Mouse (Mus musculus): Measurements from ENCODE around the gene Podn. TPM values are rescaled to one million over a fixed set of nuclear protein-coding genes. Genes with fewer than 3 reads are reported as not detected.

Gene Podn
- polyA plus RNA-seq, 2 experiments = 0.25 to 0.66 TPM

DNA sequence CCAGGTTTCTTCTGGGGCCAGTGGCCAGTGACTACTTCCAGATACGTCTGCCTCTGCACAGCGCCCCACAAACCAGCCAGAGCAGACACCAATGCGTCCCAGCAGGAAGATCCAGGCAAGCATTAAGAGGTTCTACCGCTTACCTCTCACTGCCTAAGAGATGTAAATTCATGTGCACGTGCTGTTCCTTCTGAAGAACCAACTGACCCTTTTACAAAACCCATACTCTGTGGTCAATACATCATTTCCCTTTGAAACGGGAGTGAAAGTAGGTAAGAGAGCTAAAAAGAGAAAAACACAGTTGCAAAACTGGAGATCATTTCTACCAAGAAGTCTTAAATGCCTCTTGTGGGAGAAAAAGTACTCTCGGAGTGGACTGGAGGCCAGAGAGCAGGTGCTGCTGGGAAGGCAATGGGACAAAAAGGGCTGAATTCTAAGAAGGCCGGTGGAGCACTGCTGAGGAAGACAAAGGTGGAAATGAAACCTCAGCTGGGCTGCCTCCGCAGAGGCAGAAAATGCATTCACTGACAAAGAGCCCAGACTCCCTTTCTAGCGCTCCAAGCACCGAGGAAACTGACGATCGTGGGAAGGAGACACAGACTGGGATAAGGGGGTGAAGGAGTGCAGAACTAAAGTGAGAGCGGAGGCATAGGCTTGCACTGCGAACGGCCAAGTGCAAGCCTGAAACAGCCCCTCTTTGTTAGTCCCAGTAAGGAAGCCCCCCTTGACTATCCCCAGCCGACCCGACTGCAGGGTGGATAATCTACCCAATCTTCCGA is 36.5 kb downstream of the Podn start:
- H3K9ac ChIP-seq (replicated peaks) = no peak overlapping the region
- no peak for TF ChIP-seq EP300 (IDR thresholded peaks at IDR 0.05; ENCODE audit: low read depth)
- no peak for TF ChIP-seq CTCF (IDR thresholded peaks at IDR 0.05; ENCODE audit: low read depth)
- no peaks in the 10 kb centered on the region for H3K27me3 ChIP-seq (ENCODE audit: control insufficient read depth, insufficient read depth, low read length)
- H3K4me1 ChIP-seq (replicated peaks; ENCODE audit: control insufficient read depth in 2 of 2, insufficient read depth in 2 of 2, low read length in 1 of 2) = no peaks in the 10 kb centered on the region
- H3K9me3 ChIP-seq (ENCODE audit: control insufficient read depth, low read length) = no peaks in the 10 kb centered on the region
- H3K36me3 ChIP-seq (replicated peaks; ENCODE audit: control insufficient read depth, insufficient read depth, low read depth) = peaks cover 13% of the 10 kb centered on the region
- no peak overlapping the region for H3K4me3 ChIP-seq (ENCODE audit: insufficient read depth in 1 of 2, low read depth in 2 of 2, low read length in 2 of 2)
- 85% methylated on average over 19 of the region's 19 CpGs for WGBS (ENCODE audit: insufficient replicate concordance)
- H3K4me2 ChIP-seq (ENCODE audit: low read depth) = no peak overlapping the region
- DNase-seq (ENCODE audit: low read depth in 3 of 3, low spot score in 3 of 3) = no peak
- no peak for ATAC-seq (ENCODE audit: insufficient read depth)
- H3K27ac ChIP-seq = no peak overlapping the region

DNA sequence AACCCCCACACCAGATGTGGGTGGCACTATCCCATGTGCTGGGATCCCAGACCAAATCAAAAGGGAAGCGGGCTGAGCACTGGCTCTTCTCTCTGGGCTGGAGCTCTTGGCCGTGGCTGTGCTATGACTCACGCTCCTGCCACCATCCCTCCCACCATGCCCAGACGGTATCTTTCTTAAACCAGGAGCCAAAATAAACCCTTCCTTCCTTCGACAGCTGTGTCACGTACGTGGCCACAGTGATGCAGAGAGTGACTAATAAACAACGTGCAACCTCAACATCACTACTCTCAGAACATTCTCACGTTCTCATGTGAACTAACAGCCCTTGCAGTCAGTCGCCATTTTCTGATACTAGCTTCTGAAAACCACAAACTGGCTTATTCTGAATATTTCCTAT is 38.1 kb downstream of the Podn start:
- peaks cover 12% of the 10 kb centered on the region for H3K36me3 ChIP-seq (replicated peaks; ENCODE audit: control insufficient read depth, insufficient read depth, low read depth)
- DNase-seq (ENCODE audit: low read depth in 3 of 3, low spot score in 3 of 3) = no peak
- no peak for TF ChIP-seq CTCF (IDR thresholded peaks at IDR 0.05; ENCODE audit: low read depth)
- no peak for TF ChIP-seq EP300 (IDR thresholded peaks at IDR 0.05; ENCODE audit: low read depth)

DNA sequence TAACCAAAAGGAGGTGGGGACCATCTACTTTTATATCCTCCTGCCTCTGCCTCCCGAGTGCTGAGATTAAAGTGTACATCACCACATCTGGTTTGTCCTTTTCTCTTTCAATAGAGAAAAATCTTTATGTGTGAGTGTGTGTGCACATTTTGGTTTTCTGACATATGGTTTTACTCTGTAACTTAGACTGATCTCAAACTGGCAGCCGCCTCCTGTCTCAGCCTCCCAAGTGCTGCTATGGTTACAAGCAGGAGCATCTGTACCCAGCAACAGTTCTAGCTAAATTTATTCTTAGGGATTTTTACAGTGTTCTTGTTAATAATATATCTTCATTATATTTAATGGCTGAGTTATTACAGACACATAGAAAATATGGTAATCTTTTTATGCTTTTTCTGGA is 39.0 kb downstream of the Podn start:
- Histone ChIP-seq H3K27me3 (ENCODE audit: control insufficient read depth, insufficient read depth, low read length) (no peaks in the 10 kb centered on the region), H3K27ac (no peak overlapping the region), H3K36me3 (replicated peaks; ENCODE audit: control insufficient read depth, insufficient read depth, low read depth) (peaks cover 12% of the 10 kb centered on the region), H3K9me3 (ENCODE audit: control insufficient read depth, low read length) (no peaks in the 10 kb centered on the region), H3K4me1 (replicated peaks; ENCODE audit: control insufficient read depth in 2 of 2, insufficient read depth in 2 of 2, low read length in 1 of 2) (no peaks in the 10 kb centered on the region), H3K9ac (replicated peaks) (no peak overlapping the region), H3K4me3 (ENCODE audit: insufficient read depth in 1 of 2, low read depth in 2 of 2, low read length in 2 of 2) (no peak overlapping the region), H3K4me2 (ENCODE audit: low read depth) (no peak overlapping the region)
- TF ChIP-seq EP300 (IDR thresholded peaks at IDR 0.05; ENCODE audit: low read depth) (no peak), CTCF (IDR thresholded peaks at IDR 0.05; ENCODE audit: low read depth) (no peak)
- WGBS (ENCODE audit: insufficient replicate concordance) = 82% methylated on average over 2 of the region's 2 CpGs
- DNase-seq (ENCODE audit: low read depth in 3 of 3, low spot score in 3 of 3) = no peak
- no peak for ATAC-seq (ENCODE audit: insufficient read depth)

More for the DNA sequence above, 38.1 kb downstream of the Podn start:
- Histone ChIP-seq H3K4me1 (replicated peaks; ENCODE audit: control insufficient read depth in 2 of 2, insufficient read depth in 2 of 2, low read length in 1 of 2) (no peaks in the 10 kb centered on the region), H3K4me2 (ENCODE audit: low read depth) (no peak overlapping the region), H3K4me3 (ENCODE audit: insufficient read depth in 1 of 2, low read depth in 2 of 2, low read length in 2 of 2) (no peak overlapping the region), H3K27me3 (ENCODE audit: control insufficient read depth, insufficient read depth, low read length) (no peaks in the 10 kb centered on the region), H3K27ac (no peak overlapping the region), H3K9me3 (ENCODE audit: control insufficient read depth, low read length) (no peaks in the 10 kb centered on the region), H3K9ac (replicated peaks) (no peak overlapping the region)
- no peak for ATAC-seq (ENCODE audit: insufficient read depth)
- whole genome bisulfite sequencing (ENCODE audit: insufficient replicate concordance) = 62% methylated on average over 10 of the region's 10 CpGs

DNA sequence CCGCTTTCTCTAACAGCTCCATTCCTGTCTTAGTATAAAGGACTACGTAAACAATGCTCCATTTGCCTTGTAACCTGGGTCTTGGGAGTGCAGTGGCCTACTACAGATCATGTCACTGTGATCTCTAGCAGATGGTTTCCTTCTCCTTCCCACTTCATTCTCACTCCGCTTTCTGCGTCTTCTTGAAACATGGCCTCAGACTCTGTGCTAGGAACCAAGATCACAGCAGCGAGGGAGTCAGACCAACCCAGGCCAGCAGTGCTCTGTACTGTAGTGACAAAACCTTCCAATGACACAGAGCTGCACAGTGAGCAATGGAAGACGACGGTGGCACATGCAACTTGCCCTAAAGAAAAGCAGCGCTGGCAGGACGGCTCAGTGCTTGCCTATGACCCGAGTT is 40.4 kb downstream of the Podn start:
- ATAC-seq (ENCODE audit: insufficient read depth) = no peak
- Histone ChIP-seq H3K4me1 (replicated peaks; ENCODE audit: control insufficient read depth in 2 of 2, insufficient read depth in 2 of 2, low read length in 1 of 2) (no peaks in the 10 kb centered on the region), H3K9me3 (ENCODE audit: control insufficient read depth, low read length) (no peaks in the 10 kb centered on the region), H3K27me3 (ENCODE audit: control insufficient read depth, insufficient read depth, low read length) (no peaks in the 10 kb centered on the region), H3K4me3 (ENCODE audit: insufficient read depth in 1 of 2, low read depth in 2 of 2, low read length in 2 of 2) (no peak overlapping the region), H3K4me2 (ENCODE audit: low read depth) (no peak overlapping the region), H3K36me3 (replicated peaks; ENCODE audit: control insufficient read depth, insufficient read depth, low read depth) (peaks cover 9% of the 10 kb centered on the region), H3K9ac (replicated peaks) (no peak overlapping the region), H3K27ac (no peak overlapping the region)
- 83% methylated on average over 10 of the region's 10 CpGs for WGBS (ENCODE audit: insufficient replicate concordance)
- DNase-seq (ENCODE audit: low read depth in 3 of 3, low spot score in 3 of 3) = no peak
- TF ChIP-seq CTCF (IDR thresholded peaks at IDR 0.05; ENCODE audit: low read depth) (no peak), EP300 (IDR thresholded peaks at IDR 0.05; ENCODE audit: low read depth) (no peak)

DNA sequence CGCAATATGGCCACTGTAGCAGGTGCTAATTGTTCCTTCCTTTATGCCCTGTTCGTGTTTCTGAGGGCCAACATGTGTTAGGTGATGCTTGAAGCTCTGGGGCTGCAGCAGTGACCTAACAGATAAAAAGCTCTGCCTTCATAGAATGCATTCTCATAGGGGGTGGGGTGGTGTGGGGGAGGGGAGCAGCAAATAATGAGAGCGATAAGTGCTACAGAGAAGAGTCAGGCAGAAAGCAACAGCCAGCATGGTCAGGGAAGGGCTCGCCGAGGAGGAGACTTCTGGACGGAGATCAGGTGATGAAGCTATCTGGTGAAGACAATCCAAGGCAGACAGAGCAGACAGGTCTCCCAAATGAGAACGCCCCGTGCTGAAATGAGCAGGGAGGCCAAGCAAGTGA is 43.6 kb downstream of the Podn start:
- Histone ChIP-seq H3K36me3 (replicated peaks; ENCODE audit: control insufficient read depth, insufficient read depth, low read depth) (peaks cover 2% of the 10 kb centered on the region), H3K4me1 (replicated peaks; ENCODE audit: control insufficient read depth in 2 of 2, insufficient read depth in 2 of 2, low read length in 1 of 2) (peaks cover 0 to under 1% of the 10 kb centered on the region in 2 experiments; a peak in 1 of 4 replicates), H3K27me3 (ENCODE audit: control insufficient read depth, insufficient read depth, low read length) (no peaks in the 10 kb centered on the region), H3K27ac (no peak overlapping the region), H3K4me3 (ENCODE audit: insufficient read depth in 1 of 2, low read depth in 2 of 2, low read length in 2 of 2) (no peak overlapping the region), H3K9me3 (ENCODE audit: control insufficient read depth, low read length) (no peaks in the 10 kb centered on the region), H3K9ac (replicated peaks) (no peak overlapping the region), H3K4me2 (ENCODE audit: low read depth) (no peak overlapping the region)
- DNase-seq (ENCODE audit: low read depth in 3 of 3, low spot score in 3 of 3) (no peak), ATAC-seq (ENCODE audit: insufficient read depth) (no peak)
- WGBS (ENCODE audit: insufficient replicate concordance) = 67% methylated on average over 8 of the region's 8 CpGs
- TF ChIP-seq EP300 (IDR thresholded peaks at IDR 0.05; ENCODE audit: low read depth) = no peak
- TF ChIP-seq CTCF (IDR thresholded peaks at IDR 0.05; ENCODE audit: low read depth) = no peak

All from liver, embryonic 14.5 days (tissue).